Mouse (Mus musculus) lung, adult 2 months (tissue): ENCODE measurements around the gene Lalba. TPM values are rescaled to one million over a fixed set of nuclear protein-coding genes. Genes with fewer than 3 reads are reported as not detected.
A peak's percentile ranks its signal among the peaks of the same experiment; 100 is the strongest.

Experiments
- DNase-seq: peaks from one replicate; pipeline ENCODE4 v3.0.0; 2022
- H3K4me1 ChIP-seq: fragments of 200-500 bp; 2 replicates; pipeline ENCODE4 v1.6.1; 2011; ENCODE audit warnings: low read length; ENCODE audit not compliant: control insufficient read depth, insufficient read depth
- H3K4me3 ChIP-seq: fragments of 200-500 bp; replicated peaks from 2 replicates; pipeline ENCODE3; 2011; ENCODE audit warnings: low read depth, mild to moderate bottlenecking, control low read depth, low read length; ENCODE audit errors: extremely low read depth
- CTCF ChIP-seq: fragments of 200-500 bp; IDR thresholded peaks from 2 replicates; pipeline ENCODE4 v1.5.1; 2011; ENCODE audit warnings: mild to moderate bottlenecking, low read length, control low read depth; ENCODE audit not compliant: insufficient read depth
- POLR2A ChIP-seq: fragments of 200-500 bp; IDR thresholded peaks from 2 replicates; pipeline ENCODE4 v1.6.1; 2011; ENCODE audit warnings: low read depth, mild to moderate bottlenecking, control low read depth, low read length, borderline replicate concordance; ENCODE audit errors: extremely low read depth
- WGBS: fragments of 180-500 bp; shearing (Covaris S2); methylation state at CpG from one replicate; pipeline ENCODE4 v1.1.7; 2018; 5-methylcytosine and 5-hydroxymethylcytosine counted together
- polyA plus RNA-seq: library from polyadenylated mRNA; depleted of rRNA; stranded (reverse); fragments of >200 nt; gene quantifications from 2 replicates; pipeline ENCODE4 v1.2.3, GENCODE M21; 2012

Gene Lalba
- polyA plus RNA-seq, 1 experiment = 0.39 TPM

DNA sequence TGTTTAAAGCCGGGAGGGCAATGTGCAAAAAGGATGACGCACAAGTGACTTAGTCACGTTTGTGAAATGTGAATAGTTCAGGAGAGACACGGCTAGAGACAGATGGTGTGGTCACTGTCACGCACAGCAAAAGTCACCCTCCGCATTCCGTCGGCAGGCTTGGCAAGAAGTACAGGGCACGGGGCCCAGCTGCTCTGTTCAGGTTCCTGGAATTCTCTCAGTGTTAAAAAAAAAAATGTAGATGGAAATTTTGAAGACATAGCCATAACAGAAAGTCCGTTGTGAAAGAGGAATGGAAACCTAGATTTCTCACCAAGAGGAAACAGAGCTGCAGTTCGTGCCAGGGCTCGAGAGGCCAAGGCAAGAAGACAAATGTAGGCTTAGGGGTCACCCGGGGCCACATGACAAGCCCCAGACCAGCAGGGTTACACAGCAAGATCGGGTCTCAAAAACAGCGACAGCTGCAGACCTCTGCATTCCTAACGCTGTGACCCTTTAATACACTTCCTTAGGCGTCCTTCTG is 30.3 kb upstream of the Lalba start:
- peak overlapping the region; percentile 1 for H3K4me3 ChIP-seq
- H3K4me1 ChIP-seq = peaks cover 13% of the 10 kb centered on the region
- TF ChIP-seq CTCF (no peak), POLR2A (no peak)
- DNase-seq = peak; percentile 22
- WGBS = 16% methylated on average over 17 of the region's 17 CpGs

DNA sequence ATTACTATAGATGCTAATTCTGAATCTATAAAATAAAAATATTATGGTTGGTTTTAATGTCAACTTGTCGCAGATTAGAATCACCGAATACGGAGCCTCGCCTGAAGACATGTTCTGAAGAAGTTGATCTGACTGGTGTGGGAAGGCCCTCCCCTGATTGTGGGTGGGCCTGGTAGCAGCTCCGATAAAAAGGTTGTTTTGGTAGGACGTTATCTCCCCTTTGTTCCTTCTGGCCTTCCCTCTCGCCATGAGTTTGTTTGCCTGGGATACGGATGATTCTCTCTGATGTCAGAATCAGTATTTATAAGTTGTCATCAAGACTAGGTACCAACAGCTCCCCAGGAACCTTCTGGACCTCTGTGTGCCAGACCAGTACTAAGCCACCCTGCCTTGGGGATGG is 29.7 kb upstream of the Lalba start:
- WGBS = 45% methylated on average over 8 of the region's 8 CpGs
- peaks cover 13% of the 10 kb centered on the region for H3K4me1 ChIP-seq
- DNase-seq = no peak
- no peak for TF ChIP-seq CTCF
- no peak for TF ChIP-seq POLR2A
- no peak overlapping the region for H3K4me3 ChIP-seq

DNA sequence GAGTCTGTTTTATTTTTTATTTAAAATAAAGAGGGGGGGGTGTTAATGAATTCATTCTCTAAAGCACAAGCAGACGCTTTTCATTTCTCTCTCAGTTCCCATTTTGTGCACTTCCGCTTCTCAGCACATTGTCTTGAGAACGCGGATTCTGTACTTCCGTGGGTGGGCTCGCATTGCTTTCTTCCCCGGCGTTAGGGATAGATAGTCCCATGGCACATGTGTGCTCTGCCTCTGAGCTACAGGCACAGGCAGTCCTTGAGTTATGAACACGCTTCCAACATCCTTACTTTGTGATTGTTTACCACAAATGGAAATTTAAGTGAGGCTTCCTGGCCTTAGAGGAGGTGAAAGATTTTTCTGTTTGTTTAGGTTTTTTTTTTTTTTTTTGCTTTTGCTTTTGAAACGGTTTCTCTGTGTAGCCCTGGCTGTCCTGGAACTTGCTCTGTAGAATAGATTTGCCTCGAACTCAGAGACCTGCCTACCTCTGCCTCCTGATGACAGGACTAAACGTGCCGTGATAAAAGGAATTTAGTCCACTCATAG is 28.9 kb upstream of the Lalba start:
- TF ChIP-seq CTCF = no peak
- no peak for TF ChIP-seq POLR2A
- 39% methylated on average over 13 of the region's 13 CpGs for WGBS
- Histone ChIP-seq H3K4me1 (peaks cover 13% of the 10 kb centered on the region), H3K4me3 (no peak overlapping the region)
- no peak for DNase-seq

DNA sequence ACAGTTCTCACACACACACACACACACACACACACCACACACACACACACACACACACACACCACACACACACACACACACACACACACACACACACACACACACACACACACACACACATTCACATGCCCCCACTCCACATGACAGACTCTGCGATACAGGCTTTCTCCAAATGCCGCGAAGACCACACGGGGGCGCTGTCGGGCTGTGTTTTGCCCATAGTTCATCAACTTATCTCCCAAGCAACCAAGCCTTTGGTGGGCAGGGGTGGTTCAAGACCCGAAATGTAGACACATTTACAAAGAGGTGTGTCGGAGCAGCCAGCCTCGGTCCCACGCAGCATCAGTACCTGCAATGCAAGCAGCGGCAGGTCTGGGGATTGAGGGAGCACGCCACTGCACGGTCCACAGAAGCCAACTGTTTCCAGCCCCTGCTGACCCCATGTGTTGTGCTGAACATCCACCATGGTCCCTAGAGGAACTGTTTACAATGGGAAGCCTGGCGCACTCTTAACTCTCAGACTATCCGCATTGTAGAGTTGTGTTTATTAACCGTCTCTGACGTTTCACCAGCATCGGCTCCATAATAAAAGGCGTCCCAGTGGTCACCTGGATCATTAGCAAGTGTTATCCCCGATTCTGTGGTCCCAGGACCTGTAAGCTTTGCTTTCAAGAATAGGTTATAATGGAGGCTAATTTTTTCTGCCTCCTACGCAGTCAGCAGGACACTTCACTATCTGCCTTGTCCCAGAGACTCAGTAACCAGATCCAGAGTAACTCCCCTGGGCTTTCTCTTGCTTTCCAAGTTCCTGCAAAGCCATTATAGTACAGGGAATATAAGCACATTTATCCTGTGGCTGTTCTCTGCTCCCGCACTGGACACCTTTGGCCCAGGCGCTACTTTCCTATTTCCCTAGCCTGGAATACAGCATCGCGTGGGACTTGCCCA is 28.2 kb upstream of the Lalba start:
- Histone ChIP-seq H3K4me1 (peaks cover 13% of the 10 kb centered on the region), H3K4me3 (peak overlapping the region; percentile 47)
- 25% methylated on average over 25 of the region's 25 CpGs for WGBS
- peak; percentile 70 for DNase-seq
- TF ChIP-seq POLR2A = no peak
- TF ChIP-seq CTCF = peak; percentile 84

DNA sequence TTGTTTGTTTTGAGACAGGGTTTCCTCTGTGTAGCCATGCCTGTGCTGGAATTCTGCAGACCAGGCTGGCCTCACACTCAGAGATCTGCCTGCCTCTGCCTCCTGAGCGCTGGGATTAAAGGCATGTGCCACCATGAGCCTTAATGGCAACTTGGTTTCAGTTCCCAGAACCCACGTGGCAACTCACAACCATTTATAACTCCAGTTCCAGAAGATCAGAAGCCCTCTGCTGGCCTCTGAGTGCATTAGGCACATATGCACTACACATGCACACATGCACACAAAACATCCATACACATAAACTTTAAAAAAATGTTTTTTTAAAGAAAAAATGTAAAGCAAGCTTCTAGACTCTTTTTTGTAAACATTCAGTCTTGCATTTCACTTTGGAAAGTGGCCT is 26.9 kb upstream of the Lalba start:
- DNase-seq = no peak
- WGBS = 50% methylated on average over 2 of the region's 2 CpGs
- Histone ChIP-seq H3K4me3 (no peak overlapping the region), H3K4me1 (peaks cover 13% of the 10 kb centered on the region)
- no peak for TF ChIP-seq CTCF
- no peak for TF ChIP-seq POLR2A

DNA sequence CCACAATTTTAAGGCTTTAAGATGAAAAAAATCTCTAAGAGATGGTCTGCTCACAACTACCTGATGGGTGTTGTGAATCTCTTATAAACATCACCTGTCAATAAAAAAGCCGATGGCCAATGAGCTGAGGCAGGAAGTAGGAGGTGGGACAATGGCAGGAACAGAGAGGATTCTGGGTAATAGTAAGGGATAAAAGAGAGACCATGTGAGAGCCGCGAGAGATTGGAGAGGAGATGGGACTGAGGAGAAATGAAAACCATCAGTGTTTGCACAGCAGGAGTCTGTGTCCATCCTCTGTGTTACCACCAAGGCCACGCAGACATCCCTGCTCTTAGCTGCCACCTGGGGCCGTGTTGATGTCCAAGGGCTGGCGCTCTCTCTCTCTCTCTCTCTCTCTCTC is 24.8 kb upstream of the Lalba start:
- 84% methylated on average over 6 of the region's 6 CpGs for WGBS
- no peak for TF ChIP-seq CTCF
- no peak for TF ChIP-seq POLR2A
- H3K4me3 ChIP-seq = no peak overlapping the region
- H3K4me1 ChIP-seq = peaks cover 7% of the 10 kb centered on the region
- no peak for DNase-seq

DNA sequence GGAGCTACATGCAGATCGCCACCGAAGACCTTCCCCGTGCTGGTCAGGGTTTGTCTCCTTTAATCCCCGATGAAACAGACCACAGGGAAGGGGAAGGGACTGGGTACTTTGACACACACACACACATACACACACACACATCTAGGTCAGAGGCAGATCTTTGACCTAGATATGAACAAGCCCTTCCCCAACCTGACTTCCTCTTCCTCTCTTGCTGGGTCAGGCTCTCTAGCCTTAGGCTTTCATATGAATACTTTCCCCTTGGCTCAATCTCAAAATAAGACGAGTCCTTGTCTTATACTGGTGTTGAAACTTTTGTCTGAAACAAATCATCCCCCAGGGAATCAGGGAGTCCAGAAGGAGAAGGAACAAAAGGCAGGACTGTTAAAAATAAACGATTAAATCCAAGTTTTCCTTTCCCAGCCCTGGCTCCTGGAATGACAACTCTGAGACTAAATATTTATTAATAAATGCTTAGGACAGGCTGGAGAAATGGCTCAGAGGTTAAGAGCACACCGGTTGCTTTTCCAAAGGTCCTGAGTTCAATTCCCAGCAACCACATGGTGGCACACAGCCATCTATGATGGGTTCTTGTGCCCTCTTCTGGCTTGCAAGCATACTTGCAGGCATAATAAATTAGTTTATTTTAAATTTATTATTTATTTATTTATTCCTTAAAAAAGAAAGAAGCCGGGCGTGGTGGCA is 23.9 kb upstream of the Lalba start:
- no peak for DNase-seq
- WGBS = 51% methylated on average over 9 of the region's 9 CpGs

DNA sequence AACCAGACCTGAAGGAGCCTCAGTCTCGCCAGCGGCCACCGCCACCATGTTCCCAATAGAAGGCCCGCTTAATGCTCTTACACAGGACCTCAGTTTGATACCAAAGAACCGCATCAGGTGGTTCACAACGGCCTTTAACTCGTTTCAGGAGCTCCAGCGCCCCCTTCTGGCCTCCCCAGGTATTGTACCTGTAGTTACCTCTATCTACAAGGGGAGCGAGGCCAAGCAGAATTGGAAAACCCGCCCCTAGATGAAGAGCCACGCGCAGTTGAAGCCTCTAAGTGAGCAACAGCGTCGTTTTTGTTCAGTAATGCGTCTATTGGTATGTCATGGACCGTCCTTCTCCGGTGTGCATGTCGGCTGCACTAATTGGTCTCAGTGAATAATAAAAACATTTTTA is 22.0 kb upstream of the Lalba start:
- peak; percentile 73 for TF ChIP-seq CTCF
- TF ChIP-seq POLR2A = no peak
- H3K4me1 ChIP-seq = no peaks in the 10 kb centered on the region
- no peak overlapping the region for H3K4me3 ChIP-seq
- WGBS = 19% methylated on average over 18 of the region's 18 CpGs
- DNase-seq = peak; percentile 56

More for the DNA sequence above, 23.9 kb upstream of the Lalba start:
- Histone ChIP-seq H3K4me3 (no peak overlapping the region), H3K4me1 (peaks cover 3% of the 10 kb centered on the region)
- TF ChIP-seq POLR2A (no peak), CTCF (no peak)

DNA sequence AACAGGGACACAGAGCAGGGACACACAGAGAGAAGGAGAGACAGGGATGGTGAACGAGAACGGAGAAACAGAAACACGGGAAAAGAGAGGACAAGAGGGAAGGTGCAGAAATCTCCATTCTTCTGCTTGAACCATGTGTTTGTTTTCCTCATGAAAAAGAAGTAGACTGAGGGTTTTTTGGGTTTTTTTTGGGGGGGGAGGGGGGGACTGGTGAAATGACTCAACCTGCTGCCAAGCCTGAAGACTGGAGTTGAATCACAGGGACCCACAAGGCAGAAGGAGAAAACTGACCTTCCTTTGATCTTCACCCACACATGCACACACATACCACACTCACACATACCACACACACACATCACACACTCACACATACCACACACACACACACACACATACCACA is 20.8 kb upstream of the Lalba start:
- WGBS = 78% methylated on average over 3 of the region's 3 CpGs
- DNase-seq = no peak
- no peak for TF ChIP-seq CTCF
- no peak for TF ChIP-seq POLR2A
- no peaks in the 10 kb centered on the region for H3K4me1 ChIP-seq
- H3K4me3 ChIP-seq = no peak overlapping the region
